Mouse (Mus musculus): Measurements from ENCODE around the gene 4930595D18Rik. TPM values are rescaled to one million over a fixed set of nuclear protein-coding genes. Genes with fewer than 3 reads are reported as not detected.

Gene 4930595D18Rik
- polyA plus RNA-seq, 1 experiment from 2014 or later = not detected

DNA sequence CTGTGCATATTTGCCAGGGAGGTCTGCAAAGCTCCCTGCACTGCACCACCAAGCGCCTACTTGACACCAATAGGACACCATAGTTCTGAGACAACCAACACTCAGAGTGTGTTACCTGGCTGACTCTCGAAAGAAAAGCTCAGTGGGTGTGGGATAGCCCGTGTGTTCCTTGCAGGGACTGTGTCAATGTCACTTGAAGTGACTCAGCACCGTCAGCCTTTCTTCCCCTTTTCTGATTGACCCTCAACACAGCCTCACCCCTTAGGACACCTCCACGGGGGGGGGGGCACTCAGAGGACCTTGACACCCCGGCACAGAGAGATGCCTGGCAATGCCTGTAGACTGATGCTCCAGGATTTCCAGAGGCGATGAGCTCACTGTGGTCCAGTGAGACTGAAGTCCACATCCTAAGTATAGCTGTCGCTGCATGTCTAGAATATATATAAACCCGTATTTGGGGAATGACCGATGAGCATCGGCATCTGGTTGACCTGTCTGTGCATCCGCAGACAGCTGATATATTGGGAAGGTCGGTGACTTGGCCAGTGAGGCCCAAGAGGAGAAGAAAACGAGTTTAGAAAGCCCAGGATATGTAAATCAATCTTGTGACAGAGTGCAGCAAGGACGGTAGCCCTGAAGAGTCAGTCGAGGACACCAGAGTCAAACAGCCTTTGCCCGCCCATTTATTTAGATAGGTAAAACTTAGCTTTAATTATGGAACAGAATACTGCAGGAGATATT, 34.6 kb downstream of the 4930595D18Rik start:
- no peaks in the 10 kb centered on the region for H3K27me3 ChIP-seq (ENCODE audit: low read depth, poor library complexity, severe bottlenecking)
- DNase-seq (ENCODE audit: low spot score) = no peak
- H3K36me3 ChIP-seq = no peaks in the 10 kb centered on the region
- no peaks in the 10 kb centered on the region for H3K9me3 ChIP-seq (replicated peaks)
- no peak overlapping the region for H3K4me3 ChIP-seq
- H3K27ac ChIP-seq = no peak overlapping the region
- 64% methylated on average over 17 of the region's 17 CpGs for WGBS
- peaks cover 24% of the 10 kb centered on the region for H3K4me1 ChIP-seq

DNA sequence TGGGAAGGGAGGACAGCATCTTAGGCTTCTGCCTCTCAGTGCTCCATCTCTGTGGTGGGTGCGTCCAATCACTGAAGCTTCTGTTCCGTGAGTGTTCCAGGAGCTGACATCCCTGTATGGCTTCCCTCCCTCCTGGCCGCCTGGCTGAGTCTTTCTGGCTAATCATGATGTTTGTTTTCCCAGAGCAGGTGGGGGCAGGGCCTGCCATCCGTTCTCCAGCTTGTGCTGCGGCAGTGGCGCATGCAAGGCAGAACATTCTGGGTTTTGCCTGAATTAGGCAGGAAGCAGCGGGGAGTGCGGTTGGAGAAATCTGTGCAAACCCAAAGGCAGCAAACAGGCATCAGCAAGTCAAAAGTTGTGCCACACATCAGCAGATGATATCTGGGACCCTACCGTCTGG, 39.0 kb downstream of the 4930595D18Rik start:
- Histone ChIP-seq H3K27ac (peak overlapping the region; percentile 11; the same call in 1 of the 2 replicates), H3K4me3 (no peak overlapping the region), H3K4me1 (peaks cover 33% of the 10 kb centered on the region), H3K27me3 (ENCODE audit: low read depth, poor library complexity, severe bottlenecking) (no peaks in the 10 kb centered on the region), H3K36me3 (no peaks in the 10 kb centered on the region), H3K9me3 (replicated peaks) (no peaks in the 10 kb centered on the region)
- WGBS = 50% methylated on average over 9 of the region's 9 CpGs
- DNase-seq (ENCODE audit: low spot score) = no peak

DNA sequence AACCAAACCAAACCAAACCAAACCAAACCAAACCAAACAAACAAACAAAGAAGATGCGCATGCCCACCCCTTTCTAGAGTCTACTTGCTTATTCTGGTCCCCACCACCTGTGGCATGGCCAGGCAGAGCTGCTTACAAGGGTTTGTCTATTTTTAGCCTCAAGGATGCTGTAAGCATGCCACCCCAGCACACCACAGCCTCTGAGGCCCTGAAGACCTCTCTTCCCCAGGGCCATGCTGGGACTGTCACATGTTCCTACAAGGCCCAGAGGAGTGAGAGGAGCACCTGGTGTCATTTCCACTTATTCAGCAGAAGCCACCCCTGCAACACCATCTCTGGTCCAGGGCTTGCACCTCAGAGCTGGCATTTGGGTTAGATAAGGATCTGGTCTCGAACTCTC, 39.7 kb downstream of the 4930595D18Rik start:
- Histone ChIP-seq H3K4me1 (peaks cover 26% of the 10 kb centered on the region), H3K4me3 (no peak overlapping the region), H3K9me3 (replicated peaks) (no peaks in the 10 kb centered on the region), H3K27ac (0 out of 2 replicates have a peak overlapping the region, but pooled peaks have one; percentile 11), H3K36me3 (no peaks in the 10 kb centered on the region), H3K27me3 (ENCODE audit: low read depth, poor library complexity, severe bottlenecking) (no peaks in the 10 kb centered on the region)
- WGBS = 100% methylated on average over 2 of the region's 2 CpGs
- no peak for DNase-seq (ENCODE audit: low spot score)

DNA sequence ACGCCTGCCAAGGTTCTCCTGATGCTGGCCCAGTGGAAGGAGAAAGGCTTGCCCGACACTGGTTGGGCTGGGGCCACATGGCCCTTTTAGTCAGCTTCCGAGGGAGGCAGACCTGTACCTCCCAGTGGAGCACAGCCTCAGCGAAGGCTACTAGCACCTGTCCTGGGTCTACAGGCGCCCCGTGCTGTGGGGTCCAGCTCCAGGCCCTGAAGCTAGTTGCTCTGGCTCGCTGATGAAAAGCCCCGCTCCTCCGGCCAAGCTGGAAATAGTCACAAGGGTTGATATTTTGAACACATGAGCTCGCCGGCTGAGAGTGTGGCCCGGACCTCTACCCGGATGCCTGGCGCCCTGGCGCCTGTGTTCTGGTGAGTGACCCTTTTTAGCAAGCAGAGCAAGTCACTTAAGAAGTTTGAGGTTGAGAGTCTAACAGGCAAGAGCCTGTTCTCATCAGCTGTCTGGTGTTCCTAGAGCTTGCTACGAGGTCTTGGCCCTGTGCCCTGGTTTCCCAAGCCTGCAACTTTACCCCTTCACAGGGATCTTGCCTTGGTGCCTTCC, 40.7 kb downstream of the 4930595D18Rik start:
- no peak for DNase-seq (ENCODE audit: low spot score)

DNA sequence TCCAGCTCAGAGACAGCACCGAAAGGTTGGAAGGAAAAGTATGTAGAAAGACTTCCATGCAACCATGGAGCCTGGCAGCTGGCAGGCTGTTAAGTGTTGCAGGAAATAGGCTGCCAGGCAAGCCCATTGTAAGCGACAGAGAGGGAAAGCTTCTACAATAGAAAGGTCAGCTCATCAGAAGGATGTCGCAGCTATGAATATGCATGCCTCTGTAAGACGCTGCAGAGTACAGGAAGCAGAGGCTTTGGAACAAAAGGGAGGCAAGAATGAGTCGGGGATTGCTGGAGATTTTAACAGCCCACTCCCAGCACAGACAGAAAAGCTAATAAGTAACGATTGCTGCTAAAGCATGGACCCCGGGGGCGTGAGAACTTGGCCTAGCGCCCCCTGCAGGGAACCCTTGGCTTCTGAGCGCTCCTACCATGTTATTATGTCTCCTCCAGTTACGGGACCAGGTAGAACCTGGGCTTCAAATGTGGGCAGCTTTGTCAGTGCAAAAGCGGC, 41.2 kb downstream of the 4930595D18Rik start:
- no peak overlapping the region for H3K4me3 ChIP-seq
- H3K9me3 ChIP-seq (replicated peaks) = no peaks in the 10 kb centered on the region
- no peaks in the 10 kb centered on the region for H3K36me3 ChIP-seq
- H3K27me3 ChIP-seq (ENCODE audit: low read depth, poor library complexity, severe bottlenecking) = no peaks in the 10 kb centered on the region
- peaks cover 26% of the 10 kb centered on the region for H3K4me1 ChIP-seq
- DNase-seq (ENCODE audit: low spot score) = no peak
- 29% methylated on average over 12 of the region's 12 CpGs for WGBS
- H3K27ac ChIP-seq = no peak overlapping the region

More for the DNA sequence above, 40.7 kb downstream of the 4930595D18Rik start:
- Histone ChIP-seq H3K27me3 (ENCODE audit: low read depth, poor library complexity, severe bottlenecking) (no peaks in the 10 kb centered on the region), H3K27ac (peak overlapping the region; percentile 30; the same call in 1 of the 2 replicates), H3K36me3 (no peaks in the 10 kb centered on the region), H3K4me3 (no peak overlapping the region), H3K4me1 (peaks cover 26% of the 10 kb centered on the region), H3K9me3 (replicated peaks) (no peaks in the 10 kb centered on the region)
- WGBS = 83% methylated on average over 16 of the region's 16 CpGs

DNA sequence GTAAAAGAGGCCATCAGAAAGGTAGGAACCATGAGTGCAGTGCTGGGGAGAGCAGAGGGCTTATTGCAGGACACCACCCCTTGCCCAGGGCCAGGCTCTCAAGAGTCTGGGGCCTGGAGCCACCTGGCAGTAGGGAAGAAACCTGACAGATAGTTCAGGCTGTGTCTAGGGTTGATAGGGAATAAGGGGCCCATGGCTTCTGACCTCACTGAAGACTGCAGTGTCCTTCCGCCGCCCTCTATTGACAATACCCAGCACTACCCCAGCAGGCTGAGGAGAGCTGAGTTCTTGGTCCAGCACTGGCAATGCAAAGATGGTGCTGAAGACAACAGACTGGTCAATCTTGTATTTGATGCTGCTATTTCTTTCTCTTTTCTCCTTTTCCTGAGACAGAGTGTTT, 47.2 kb downstream of the 4930595D18Rik start:
- Histone ChIP-seq H3K9me3 (replicated peaks) (no peaks in the 10 kb centered on the region), H3K4me3 (no peak overlapping the region), H3K4me1 (peaks cover 3% of the 10 kb centered on the region; the same call in 1 of the 2 replicates), H3K27ac (no peak overlapping the region), H3K36me3 (no peaks in the 10 kb centered on the region), H3K27me3 (ENCODE audit: low read depth, poor library complexity, severe bottlenecking) (no peaks in the 10 kb centered on the region)
- no peak for DNase-seq (ENCODE audit: low spot score)
- 68% methylated on average over 2 of the region's 2 CpGs for WGBS

DNA sequence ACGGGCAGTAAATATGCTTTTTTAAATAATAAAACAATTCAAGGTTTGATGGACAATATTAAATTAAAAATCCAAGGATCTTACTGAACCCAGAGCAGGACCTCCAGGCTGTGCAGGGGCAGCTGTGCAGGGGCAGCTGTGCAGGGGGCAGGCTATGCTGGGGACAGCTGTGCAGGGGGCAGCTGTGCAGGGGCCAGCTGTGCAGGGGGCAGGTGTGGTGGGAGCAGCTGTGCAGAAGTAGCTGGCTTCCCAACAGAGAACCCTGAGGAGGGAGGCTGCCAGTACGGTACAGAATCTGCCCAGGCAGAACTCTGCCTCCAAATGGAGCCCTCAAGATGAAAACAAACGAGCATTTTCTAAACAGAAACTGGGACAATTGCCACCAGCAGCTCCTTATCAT, 48.3 kb downstream of the 4930595D18Rik start:
- Histone ChIP-seq H3K4me1 (peaks cover 3% of the 10 kb centered on the region; the same call in 1 of the 2 replicates), H3K36me3 (no peaks in the 10 kb centered on the region), H3K9me3 (replicated peaks) (no peaks in the 10 kb centered on the region), H3K27me3 (ENCODE audit: low read depth, poor library complexity, severe bottlenecking) (no peaks in the 10 kb centered on the region), H3K27ac (no peak overlapping the region), H3K4me3 (no peak overlapping the region)
- 80% methylated on average over 3 of the region's 3 CpGs for WGBS
- DNase-seq (ENCODE audit: low spot score) = no peak

DNA sequence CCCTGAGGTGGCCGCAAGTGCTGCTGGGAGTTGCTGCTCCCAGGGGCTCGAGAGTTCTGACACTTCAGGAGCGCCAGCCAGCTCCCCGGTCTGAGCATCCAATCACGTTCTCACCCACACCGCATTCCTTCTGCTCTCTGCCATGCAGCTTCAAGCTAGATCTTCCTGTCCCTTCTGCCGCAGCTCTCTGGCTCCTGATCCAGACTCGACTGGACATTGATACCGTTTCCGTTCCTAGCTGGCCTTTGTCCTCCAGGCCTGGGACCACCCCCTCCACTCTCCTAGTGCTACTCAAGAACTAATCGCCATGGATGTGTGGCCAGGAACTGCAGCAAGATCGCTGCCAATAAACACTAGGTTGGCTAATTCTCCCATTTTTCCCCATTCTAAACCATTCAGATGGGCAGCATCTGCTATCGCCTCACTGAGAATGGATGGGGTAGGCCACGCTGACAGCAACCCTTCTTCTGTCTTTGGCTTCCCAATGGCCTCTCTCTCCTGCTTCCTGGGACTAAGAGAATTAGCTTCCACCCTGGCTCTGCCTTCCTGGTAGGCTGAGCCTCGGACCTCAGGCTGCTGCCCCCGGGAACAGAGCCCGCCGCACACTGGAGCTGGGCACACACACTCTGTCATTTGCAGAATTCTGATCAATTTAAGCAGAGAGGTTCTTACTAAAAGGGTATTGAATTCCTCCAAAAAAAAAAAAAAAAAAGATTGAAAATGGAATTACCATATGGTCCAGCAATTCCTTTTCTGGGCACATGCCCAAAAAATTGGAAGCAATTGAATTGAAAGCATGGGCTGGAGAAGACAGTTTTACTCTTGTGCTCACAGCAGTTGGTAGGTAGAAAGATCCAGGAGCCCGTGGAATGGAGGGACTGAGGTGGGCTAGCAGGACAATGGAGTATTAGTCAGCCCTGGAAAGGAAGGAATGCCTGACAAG, 49.2 kb downstream of the 4930595D18Rik start:
- Histone ChIP-seq H3K9me3 (replicated peaks) (no peaks in the 10 kb centered on the region), H3K27me3 (ENCODE audit: low read depth, poor library complexity, severe bottlenecking) (no peaks in the 10 kb centered on the region), H3K36me3 (no peaks in the 10 kb centered on the region), H3K4me1 (peaks cover 3% of the 10 kb centered on the region; the same call in 1 of the 2 replicates), H3K4me3 (no peak overlapping the region), H3K27ac (no peak overlapping the region)
- no peak for DNase-seq (ENCODE audit: low spot score)
- WGBS = 78% methylated on average over 19 of the region's 19 CpGs

DNA sequence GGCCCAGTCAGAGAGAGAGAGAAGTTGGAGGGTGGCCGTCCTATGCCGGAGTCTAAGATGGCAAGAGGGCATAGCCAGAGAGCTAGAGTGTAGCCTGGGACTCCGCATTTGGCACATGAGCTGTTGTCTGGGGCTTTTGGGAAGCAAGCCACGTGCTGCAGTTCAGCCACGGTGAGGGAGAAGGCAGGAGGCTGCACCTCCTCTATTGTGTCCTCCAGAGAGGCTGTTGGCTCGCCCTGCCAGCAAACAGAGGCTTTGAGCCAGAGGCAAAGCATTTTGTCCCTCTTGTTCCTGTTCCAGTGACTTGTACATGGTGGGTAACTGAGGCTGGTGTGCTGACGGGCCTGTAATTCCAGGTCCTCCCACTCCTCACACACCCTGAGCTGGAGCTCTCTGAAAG, 50.1 kb downstream of the 4930595D18Rik start:
- Histone ChIP-seq H3K36me3 (no peaks in the 10 kb centered on the region), H3K27ac (no peak overlapping the region), H3K27me3 (ENCODE audit: low read depth, poor library complexity, severe bottlenecking) (no peaks in the 10 kb centered on the region), H3K4me3 (no peak overlapping the region), H3K9me3 (replicated peaks) (no peaks in the 10 kb centered on the region), H3K4me1 (peaks cover 3% of the 10 kb centered on the region; the same call in 1 of the 2 replicates)
- 93% methylated on average over 7 of the region's 7 CpGs for WGBS
- no peak for DNase-seq (ENCODE audit: low spot score)

DNA sequence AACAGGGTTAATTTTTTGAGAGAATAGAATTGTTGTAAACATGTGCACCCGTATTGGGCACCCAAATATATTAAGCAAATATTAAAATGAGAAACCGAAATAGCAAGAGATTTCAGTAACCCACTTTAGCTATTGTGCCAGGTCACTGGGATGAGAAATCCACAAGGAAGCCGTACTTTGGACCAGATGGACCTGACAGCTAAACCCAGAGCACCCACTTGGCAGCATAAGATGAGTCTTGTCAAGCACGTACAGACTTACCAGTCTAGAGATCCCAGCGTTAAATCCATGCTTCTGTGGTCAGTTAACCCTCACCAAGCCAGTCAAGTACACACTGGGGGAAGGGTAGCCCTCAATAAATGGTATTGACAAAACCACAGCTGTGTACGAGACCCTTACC, 58.6 kb downstream of the 4930595D18Rik start:
- H3K27ac ChIP-seq = no peak overlapping the region
- peaks cover 3% of the 10 kb centered on the region; the same call in 1 of the 2 replicates for H3K36me3 ChIP-seq
- no peaks in the 10 kb centered on the region for H3K4me1 ChIP-seq
- no peaks in the 10 kb centered on the region for H3K27me3 ChIP-seq (ENCODE audit: low read depth, poor library complexity, severe bottlenecking)
- no peak for DNase-seq (ENCODE audit: low spot score)
- no peaks in the 10 kb centered on the region for H3K9me3 ChIP-seq (replicated peaks)
- H3K4me3 ChIP-seq = no peak overlapping the region
- WGBS = 85% methylated on average over 6 of the region's 6 CpGs

DNA sequence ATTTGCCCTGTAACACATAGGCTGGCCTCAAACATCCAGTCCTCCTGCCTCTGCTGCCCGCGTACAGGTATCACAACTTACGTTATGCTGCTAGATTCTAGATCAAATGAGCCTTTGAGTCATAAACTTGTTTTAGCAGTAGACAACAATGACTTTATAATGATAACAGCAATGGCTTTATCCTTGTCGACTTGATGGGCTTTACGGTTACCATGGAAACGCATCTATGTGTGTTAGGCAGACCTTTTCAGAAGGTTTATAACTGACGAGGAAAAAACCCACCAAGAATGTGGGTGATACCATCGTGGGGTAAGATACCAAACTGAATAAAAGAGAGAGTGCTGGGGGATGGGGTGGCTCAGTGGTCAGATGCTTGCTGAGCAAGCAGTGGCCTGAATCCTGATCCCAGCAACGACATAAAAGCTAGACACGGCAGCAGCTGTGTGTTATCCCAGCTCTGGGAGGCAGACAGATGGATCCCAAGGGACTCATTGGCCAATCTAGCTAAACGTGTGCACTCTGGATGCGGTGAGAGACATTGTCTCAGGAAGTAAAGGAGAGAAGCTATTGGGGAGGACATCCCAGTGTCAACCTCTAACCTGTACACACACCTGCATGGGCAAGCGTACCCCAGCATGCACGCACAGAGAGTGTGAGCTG, 59.6 kb downstream of the 4930595D18Rik start:
- WGBS = 89% methylated on average over 14 of the region's 14 CpGs
- Histone ChIP-seq H3K36me3 (peaks cover 7% of the 10 kb centered on the region; the same call in 1 of the 2 replicates), H3K9me3 (replicated peaks) (no peaks in the 10 kb centered on the region), H3K27me3 (ENCODE audit: low read depth, poor library complexity, severe bottlenecking) (no peaks in the 10 kb centered on the region), H3K4me1 (no peaks in the 10 kb centered on the region), H3K27ac (no peak overlapping the region), H3K4me3 (no peak overlapping the region)
- no peak for DNase-seq (ENCODE audit: low spot score)

DNA sequence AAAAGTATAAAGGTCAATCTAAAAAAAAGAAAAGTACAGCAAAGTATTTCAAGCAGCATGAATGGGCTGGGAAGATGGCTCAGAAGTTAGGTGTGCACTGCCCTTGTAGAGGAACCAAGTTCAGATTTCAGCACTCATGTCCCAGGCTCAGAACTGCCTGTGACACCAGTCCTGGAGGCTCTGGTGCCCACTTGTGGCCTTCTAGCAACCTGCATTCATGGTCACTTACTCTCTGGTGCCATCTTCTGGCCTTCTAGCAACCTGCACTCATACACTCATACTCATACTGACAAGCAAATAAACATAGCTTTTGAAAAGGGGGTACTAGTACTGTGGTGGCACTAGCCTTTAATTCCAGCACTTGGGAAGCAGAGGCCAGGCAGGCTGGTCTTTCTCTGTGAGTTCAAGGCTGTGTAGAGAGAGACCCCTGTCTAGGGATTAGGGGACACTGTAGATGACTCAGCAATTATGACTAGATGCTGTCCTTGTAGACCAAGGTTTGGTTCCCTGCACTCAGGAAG, 61.9 kb downstream of the 4930595D18Rik start:
- Histone ChIP-seq H3K4me3 (no peak overlapping the region), H3K27ac (no peak overlapping the region), H3K9me3 (replicated peaks) (no peaks in the 10 kb centered on the region), H3K36me3 (peaks cover 30% of the 10 kb centered on the region), H3K4me1 (no peaks in the 10 kb centered on the region), H3K27me3 (ENCODE audit: low read depth, poor library complexity, severe bottlenecking) (no peaks in the 10 kb centered on the region)
- no peak for DNase-seq (ENCODE audit: low spot score)
